Mouse (Mus musculus) ES-Bruce4 (cell line): ENCODE data around the gene Ccar1.

Source experiments
- CTCF ChIP-seq: IDR thresholded peaks from one replicate; pipeline ENCODE4 v1.8.1; 2011; ENCODE audit warnings: low read depth, low read length
- EP300 ChIP-seq: IDR thresholded peaks from 2 replicates; pipeline ENCODE4 v1.6.1; 2011; ENCODE audit warnings: low read depth, low read length; ENCODE audit not compliant: insufficient read depth
- POLR2A ChIP-seq: IDR thresholded peaks from one replicate; pipeline ENCODE4 v1.8.1; 2011; ENCODE audit warnings: low read length; ENCODE audit not compliant: insufficient read depth

DNA sequence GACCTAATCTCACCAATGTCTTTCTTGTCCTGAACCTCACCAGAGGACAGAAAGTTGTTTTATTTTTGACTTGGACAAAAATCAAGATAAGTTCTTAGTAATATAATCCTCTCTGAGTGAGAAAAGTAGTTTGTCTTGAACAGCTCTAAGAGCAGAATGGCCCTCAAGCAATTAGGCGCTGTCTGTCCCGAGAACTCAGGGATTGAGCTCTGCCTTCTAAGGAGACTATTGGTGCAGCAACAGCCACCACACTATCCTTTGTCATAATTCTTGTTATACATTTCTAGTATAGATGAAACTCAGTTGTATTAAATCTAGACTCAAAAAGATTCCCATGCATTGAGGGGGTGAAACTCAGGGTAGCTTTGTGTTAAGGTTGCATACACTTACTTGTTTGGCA is 16.7 kb upstream of the Ccar1 start:
- no peak for TF ChIP-seq CTCF
- TF ChIP-seq POLR2A = no peak
- no peak for TF ChIP-seq EP300
